Mouse (Mus musculus): ENCODE measurements around the gene Tmem190.
A peak's percentile ranks its signal among the peaks of the same experiment; 100 is the strongest.
"Not testable (repeated sequence)": the region's sequence is repeated elsewhere in the genome, so short reads cannot be mapped to it uniquely, and the experiment has no call there.

Gene Tmem190

DNA sequence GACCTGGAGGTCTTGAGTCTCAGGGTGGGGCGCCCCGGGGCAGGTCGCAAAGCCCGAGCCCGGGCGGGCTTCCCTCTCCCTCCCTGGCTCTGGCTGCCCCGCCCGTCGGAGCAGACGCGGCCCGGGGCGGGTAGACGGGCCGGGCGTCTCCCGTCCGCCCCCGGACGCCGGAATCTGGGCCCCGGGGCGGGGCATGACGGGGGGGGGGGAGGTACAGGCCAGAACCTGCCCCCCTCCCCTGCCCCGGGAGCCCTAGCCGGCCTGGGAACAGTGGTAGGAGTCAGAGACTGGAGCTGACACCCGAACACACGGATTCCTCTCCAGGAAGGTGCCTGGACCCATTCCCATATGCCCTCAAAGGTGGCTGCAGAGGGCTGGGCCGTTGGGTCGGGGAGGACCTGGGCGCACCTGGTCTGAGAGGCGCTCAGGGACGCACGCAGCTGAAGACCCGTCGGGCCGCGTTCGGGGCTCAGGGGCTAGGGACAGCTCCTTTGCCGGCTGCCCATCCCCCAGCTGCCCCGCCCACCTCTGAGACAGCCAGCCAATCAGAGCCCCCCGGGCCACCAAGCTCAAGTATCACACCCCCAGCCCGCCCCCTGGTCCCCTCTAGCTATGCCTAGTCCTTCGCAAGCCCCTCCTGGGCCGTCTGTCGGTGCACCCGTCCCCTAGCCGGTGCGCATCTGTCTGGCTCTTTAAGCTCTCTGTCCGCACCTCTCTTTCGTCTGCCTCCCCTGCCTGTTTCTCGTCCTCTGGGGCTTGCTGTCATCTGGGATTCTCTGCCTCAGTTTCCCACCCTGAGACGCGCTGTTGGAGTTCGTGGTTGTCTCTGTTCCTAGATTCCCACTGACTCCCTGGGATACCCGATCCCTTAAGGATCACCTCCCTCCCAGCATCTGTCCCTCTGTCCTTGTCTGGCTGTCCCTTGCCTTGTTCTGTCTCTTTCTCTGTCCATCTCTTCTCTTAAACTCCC is 5.6 kb upstream of the Tmem190 start:
- DNase-seq = peak; percentile 38

DNA sequence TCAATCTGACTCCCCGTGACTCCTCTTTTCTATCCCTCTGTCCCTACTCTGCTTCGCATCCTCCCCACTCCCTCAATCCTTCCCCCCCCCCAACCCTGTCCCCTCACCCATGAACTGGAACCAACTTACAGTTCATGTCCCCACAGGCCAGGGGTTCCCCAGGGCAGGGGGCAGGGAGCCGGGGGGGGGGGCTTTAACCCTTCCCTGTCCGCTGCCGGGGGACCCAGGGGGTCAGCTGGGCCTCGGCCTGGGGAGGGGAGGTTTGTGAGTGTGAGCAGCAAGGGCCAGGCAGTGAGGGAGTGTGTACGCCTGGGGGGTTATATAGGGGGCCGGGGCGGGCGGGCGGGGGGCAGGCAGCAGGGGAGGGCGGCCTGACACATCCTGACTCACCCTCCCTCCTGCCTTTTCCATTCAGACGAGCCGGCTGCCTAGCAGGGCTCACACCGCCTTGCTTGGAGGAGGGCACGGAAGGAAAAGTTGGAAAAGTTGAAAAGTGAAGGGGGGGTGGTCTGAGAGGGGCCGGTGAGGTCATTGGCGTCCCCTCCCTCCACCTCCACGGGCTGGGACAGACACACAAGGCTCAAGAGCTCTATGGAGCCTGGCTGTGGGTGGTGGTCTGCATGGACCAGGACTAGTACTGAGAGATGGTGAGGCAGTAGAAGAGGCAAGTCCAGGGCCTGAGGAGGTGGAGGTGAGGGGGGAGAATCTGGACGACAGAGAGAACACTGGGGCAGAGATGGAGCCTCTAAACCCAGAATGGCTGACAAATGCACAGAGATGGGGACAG is 4.7 kb upstream of the Tmem190 start:
- DNase-seq = no peak

DNA sequence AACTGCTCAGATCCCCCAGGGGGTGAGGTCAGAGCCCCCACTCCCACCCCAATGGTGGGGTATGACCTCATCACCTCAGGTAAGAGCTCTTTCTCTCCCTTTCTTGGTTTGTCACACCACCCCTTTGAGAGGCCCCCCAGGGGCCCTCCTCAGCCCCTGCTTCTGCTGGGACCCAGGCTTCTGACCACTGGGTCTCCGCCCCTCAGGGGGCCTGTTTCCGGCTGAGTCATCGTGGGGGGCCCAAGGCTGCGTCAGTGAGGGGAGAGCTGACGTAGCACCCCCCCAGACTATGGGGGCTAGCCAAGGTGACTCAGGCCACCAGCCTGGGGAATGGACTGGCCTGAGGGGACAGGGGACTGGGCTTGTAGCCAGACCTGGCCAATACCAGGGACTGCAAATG is 2.8 kb upstream of the Tmem190 start:
- no peak for DNase-seq

DNA sequence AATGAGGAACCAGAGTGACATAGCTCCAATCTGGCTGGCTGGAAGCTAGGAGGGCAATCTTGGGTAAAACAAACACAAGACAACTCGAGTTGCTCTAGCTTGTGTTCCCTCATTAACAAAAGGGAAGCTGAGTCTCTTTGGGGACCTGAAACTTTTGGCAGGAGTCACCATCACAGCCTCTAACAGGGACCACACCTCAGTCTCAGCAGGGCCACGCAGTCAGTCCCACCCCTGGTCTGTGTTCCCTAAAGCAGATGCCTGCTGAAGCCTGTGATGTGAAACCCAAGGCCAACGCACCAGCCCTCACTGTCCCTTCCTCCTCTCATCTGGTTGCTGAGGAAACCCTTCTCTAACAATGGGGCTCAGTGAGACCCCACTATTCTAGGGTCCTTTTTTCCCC is 607 bp upstream of the Tmem190 start:
- no peak for DNase-seq

DNA sequence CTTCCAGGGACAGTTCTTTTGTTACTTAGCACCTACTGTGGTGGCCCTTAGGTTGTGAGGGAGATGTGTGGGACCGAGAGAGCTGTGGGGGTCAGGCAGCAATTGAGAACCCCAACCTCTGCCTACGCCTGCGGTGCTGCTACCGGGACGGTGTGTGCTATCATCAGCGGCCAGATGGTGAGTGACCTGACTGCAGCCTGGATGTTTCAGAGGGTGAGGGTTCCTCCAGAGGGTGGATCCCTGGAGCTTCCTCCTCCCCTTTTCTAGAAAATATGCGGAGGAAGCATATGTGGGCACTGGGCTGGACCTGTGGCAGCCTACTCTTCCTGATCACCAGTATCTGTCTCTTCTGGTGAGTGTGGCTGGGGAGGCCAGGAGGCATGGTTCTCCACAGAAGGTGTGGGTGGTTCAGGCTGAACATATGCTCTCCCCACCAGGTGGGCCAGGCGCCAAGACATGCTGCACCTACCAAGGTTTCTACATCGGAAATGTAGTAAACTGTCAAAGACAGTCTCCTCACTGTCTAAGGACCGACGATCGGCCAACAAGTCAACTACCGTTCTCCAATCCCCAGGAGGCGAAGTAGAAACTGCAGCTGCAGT is 1.0 kb downstream of the Tmem190 start:
- DNase-seq = no peak

DNA sequence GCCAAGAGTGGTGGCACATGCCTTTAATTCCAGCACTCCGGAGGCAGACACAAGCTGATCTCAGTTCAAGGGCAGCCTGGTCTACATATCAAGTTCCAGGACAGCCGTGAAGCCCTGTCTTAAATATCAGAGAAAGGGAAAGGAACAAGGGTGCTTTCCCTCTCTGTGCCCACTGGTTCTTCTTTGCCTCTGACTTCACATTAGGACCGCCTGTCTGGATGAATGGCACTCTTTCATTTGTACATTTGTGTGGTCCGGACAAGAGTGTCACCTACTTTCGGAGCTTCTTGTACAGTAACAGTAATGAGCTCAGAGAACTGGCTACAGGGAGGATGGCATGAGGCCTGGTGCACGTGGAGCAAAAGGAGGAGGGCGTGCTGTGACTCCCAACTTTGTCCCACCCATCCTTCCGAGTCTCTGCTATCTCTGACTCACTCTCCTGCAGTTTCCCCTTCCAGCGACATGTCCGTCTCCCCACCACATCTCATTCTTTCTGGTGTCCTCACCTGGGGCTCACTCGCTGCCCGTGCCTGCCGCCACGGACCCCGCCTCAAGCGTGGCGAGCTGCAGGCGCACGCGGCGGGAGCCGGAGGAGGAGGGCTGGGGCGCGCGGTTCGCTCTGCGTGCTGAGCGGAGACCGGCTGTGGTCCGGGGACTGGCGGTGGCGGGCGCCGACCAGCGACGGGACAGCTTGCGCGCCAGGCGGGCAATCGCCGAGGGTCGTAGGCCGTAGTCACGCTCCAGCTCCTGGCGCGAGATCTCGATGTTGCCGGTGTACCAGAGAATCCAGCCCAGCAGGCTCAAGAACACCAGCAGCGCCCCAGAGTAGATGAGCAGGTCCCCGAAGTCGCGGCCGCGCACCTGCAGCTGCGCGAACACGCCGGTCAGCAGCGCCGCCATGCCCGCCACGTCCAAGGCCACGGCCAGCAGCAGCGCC is 6.0 kb downstream of the Tmem190 start:
- DNase-seq = peak; percentile 55

DNA sequence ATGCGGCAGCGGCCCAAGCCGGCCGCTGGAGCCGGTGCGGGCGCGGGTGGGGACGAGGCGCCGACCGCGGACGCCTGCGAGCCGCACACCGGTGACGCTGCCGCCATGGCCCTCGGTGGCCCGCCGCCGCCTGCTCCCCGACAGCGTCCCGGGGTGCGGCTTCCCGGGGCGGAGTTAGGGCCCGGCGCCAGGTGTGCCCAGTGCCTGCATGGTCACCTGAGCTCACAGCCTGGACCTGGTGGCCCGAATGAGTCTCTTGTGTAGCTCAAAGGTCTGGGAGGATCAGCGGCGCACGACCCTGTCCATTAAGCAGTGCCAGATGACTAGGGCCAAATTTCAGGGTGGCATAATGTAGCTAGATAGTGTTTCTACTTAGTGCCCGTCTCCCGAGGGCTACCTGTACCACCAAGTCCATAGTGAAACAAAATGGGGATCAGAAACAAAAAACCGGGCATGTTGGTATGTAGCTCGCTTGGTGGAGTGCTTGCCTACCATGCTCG is 6.7 kb downstream of the Tmem190 start, which contains the start of gene Tmem238:
Gene Tmem238, minus strand, starts transcription at position 221 of the 500 bp plus-strand sequence.
- DNase-seq = peak; percentile 89

DNA sequence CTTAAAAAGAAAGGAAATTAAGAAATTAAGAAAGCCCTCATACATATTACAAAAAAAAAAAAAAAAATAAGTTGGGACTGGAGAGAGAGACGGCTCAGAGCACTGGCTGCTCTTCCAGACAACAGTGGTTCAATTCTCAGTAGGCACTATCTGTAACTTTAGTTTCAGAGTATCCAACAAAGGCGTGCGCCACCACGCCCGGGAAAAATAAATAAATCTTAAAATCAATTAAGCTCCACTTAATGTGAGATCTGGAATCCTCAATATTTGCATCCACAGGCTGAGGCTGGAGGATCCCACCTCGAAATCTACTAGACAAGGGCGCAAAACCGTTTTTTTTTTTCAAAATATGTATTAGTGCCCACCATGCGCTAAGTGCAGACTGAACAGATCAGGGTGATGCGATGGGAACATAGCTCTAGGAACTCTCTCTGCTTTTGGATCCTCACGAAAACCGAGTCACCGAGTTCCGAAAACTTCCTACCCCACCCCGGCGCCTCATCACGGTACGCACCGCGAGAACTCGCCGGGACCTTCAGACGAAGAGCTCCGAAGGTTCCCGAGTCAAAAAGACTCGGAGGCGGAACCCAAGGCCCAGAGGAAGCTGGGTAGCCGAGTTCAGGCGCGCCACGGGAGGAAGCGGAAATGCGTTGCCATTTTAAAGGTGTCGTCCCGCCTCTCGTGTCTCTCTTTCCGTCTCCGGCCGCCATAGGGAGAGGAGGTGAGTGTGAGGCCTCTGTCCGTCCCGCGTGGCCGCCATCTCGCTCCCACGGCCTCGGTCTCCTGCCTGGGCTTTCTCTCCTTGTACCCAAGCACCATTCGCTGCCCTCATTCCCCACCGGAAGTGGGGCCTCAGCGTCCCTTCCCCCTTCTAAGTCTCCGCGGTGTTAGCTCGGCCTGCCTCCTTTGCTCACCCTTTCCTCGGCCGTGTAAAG is 9.8 kb downstream of the Tmem190 start, which contains the start of gene Rpl28:
Gene Rpl28, plus strand, starts transcription at position 597 of the 935 bp plus-strand sequence.
- peak; percentile 97 for DNase-seq

DNA sequence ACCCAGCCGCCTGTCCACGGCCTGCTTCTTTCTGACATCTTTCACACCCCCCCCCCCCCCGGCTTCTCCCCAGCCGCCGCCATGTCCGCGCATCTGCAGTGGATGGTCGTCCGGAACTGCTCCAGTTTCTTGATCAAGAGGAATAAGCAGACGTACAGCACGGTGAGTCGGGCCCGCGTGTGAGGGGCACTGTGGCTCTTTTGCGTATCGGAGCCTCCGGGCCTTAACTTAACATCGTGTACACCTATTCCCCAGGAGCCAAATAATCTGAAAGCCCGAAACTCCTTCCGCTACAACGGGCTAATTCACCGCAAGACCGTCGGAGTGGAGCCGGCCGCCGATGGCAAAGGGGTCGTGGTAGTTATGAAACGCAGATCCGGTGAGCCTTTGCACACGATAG is 10.5 kb downstream of the Tmem190 start:
- not testable (repeated sequence) for DNase-seq

DNA sequence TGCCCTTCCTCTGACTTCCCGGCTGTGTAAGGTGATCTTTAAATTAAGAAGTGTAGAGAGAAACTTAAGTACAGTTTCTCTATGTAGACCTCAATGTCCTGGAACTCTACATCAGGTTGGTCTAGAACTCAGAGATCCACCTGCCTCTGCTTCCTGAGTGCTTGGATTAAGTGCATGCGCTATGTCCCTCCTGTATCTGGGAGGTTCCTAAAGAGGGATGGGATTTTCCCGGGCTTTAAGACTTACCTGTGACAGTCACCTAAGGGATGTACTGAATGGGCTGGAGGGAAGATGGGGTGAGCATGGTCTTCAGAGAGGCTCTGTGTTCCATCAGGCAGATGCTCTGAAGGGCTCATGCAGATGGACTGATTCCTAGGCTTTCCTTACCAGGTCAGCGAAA is 10.9 kb downstream of the Tmem190 start:
- no peak for DNase-seq

DNA sequence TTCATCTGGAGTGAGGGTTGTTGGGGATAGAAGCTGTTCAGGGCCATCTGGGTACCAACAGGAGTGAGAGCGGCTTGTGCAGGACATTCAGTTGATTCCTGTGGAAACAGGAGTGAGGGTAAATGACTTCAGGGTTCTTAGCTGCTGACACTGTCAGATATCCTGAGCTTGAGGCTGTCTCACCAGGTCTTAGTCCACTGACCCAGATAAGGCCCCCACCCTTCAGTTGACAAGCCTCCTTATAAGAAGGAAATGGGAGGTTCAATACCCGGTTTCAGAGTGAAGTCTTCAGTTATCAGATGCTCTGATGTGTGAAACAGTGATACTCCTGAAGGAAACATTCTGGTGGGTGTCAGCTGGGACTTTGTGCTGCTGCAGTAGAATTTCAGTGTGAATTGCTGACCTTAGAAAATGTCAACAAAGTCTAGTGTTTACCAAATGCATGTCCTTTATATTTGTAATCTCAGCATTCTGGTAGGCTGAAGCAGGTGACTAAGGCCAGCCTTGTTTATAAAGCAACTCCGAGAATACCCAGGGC is 12.0 kb downstream of the Tmem190 start:
- DNase-seq = no peak

DNA sequence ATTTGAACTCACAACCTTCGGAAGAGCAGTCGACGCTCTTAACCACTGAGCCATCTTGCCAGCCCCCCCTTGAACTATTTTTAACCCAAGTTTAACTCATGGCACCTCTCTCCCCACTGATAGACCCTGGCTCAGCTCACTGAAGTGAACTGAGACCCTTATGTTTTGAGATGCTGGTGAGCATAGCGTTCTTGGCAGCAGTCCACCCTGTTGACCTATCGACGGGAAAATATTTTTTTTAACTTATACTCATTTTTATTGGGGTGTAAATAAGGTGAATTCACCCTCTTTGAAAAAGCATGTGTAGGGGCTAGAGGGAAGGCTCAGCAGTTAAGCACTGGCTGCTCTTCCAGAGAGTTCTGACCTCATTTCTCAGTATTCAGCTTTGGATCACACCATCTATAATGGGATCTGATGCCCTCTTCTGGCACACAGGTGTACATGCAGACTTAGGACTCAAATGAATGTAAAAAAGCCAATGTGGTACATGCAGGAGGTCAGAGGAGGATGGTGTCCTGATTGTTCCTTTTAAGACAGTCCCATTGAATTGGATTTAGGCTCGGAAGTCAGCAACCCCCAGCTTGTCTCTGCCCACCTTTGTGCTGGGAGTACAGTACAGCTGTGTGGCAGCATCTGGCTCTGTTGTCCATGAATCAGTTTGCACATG is 13.2 kb downstream of the Tmem190 start:
- DNase-seq = peak; percentile 67

DNA sequence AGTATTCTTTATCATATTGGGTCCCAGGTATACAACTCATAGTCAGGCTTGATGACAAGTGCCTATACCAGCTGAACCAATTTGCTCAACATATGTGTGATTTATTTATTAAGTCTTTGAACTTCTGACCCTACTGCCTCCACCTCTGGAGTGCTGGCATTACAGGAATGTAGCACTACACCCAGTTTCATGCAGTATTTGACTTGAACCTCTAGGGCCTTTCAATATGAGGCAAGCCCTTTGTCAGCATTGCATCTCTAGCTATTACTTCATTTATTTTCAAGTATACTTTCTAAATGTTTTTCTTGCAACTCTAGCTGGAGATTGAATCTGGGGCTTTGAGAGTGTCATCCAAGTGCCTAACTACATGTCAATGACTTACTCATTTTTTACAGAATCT is 19.5 kb downstream of the Tmem190 start:
- no peak for DNase-seq

DNA sequence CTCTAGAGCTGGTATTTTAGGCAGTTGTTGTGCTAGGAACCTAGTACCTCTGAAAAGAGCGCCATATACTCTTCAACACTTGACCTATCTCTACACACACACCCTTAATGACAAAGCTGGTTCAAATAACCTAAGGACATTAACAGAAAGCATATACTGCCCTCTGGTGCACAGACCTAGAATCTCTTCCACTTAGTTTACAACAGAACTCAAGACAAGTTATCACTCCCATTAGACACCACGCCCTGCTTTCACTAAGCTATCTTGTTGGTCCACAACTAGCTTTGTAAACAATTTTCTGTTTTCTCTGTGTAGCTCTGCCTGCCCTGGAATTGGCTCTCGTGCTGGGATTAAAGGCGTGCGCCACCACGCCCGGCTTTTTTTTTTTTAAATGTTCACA is 24.0 kb downstream of the Tmem190 start:
- peak; percentile 67 for DNase-seq

DNA sequence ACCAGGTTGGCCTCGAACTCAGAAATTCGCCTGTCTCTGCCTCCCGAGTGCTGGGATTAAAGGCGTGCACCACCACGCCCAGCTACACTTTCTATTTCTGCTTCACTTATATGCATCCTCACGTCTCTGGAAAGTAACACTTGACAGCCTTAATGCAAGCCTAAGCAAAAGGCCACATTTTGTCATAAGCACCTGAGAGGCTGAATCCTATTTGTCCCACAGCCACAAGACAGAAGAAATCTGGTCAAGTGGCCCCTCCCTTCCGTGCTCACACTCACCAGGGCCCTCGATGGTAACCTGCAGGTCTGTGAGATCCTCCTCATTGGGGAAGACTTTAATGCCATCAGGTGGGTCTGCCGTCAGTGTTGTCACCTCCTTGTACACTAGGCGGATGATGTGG is 28.4 kb downstream of the Tmem190 start:
- DNase-seq = not testable (repeated sequence)

DNA sequence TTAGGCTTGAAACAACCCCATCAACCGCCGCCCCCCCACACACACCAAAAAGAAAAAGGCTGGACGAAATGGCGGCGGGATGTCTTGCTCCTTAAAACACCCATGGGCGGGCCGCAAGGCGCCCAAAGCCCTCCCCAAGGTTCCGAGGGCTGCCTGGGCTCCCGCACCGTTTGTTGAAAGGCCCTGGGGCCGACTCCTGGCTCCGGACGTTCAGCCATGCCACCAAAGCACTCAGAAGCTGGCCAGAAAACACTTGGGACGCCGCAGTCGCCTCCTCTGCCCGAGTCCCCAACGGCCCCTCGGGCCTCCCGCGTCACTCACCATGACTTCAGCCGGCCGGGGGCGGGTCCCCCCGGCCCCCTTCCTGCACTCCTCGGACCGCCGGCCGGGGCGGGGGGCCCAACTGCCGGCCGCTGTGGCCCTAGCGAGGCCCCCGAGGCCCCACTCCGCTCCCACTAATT is 29.1 kb downstream of the Tmem190 start:
- DNase-seq = no peak

DNA sequence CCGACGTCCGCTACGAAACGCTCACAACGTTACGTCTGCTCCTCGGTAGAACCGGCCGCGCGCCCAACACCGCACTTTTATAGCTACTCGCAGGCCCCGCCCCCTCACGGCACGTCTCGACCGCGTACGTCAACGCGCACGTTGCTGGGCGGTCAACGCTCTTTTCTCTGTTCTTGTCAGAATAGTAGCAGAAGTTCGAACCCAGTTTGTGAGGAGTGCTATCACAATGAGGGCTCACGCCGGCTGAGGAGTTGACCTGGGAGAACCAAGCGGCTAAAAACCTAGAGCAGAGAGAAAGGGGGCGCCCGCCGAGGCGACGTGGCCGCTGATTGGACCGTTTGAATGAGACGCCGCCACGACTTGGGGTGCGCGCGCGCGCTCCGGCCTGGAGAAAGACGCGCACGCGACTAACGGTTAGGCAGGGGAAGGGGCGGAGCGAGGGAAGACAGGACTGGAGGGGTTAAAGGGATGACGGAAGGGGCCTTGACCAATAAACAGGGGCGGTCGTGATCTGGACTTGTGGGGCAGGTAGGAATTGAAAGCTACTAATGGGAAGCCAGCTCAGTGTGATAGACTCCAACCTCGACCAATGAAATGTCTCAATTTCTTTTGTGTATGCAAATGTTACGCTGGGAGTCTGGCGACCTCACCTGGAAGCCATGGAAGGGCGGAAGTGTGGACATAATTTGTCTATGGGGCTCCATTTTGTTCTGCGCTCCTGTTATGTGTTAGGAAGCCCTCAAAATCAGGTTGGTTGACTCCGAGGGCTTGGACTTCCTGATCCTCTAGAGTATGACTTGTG is 29.8 kb downstream of the Tmem190 start, which contains the start of gene Ube2s:
Gene Ube2s, minus strand, starts transcription at position 288 of the 802 bp plus-strand sequence.
- DNase-seq = peak; percentile 99

DNA sequence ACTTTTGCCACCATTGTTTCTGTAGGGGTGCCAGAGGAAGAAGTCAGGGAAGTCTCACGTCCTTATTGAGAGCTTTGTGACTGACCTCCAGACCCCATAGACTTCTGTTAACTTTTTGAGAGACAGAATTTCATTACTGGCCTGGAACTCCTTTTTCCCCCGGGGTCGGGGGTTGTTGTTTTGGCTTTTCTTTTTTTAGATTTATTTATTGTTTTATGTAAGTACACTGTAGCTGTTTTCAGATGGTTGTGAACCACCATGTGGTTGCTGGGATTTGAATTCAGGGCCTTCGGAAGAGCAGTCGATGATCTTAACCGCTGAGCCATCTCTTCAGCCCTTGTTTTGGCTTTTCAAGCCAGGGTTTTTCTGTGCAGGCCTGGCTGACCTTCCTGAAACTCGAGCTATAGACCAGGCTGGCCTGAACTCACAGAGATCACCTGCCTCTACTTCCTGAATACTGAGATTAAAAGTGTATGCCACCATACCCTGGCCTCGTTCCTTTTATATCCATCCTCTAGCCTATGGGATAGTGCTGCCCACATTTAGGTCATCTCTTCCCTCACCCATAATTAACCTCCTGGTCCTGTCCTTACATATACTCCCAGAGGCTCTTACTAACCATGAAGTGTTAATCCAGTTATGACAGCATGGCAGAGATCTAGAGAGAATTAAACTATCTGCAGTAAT is 30.5 kb downstream of the Tmem190 start:
- DNase-seq = no peak

All from kidney, adult 9 months (tissue).